Mouse (Mus musculus) MEL (cell line): ENCODE data around the gene Cd151.

Experiments used
- CTCF ChIP-seq, 3 experiments: IDR thresholded peaks in 2 of 3; conservative IDR thresholded peaks in 1 of 3; 2 replicates each; pipeline ENCODE4 v1.5.1; 2011 to 2012; ENCODE audit warnings: low read length in 3 of 3, low read depth in 2 of 3, mild to moderate bottlenecking in 2 of 3, improper control_type of control experiment in 1 of 3, inconsistent platforms in 1 of 3, mixed read lengths in 1 of 3, moderate library complexity in 1 of 3; ENCODE audit not compliant: control insufficient read depth in 1 of 3, insufficient read depth in 1 of 3, poor library complexity in 1 of 3, severe bottlenecking in 1 of 3
- E2F4 ChIP-seq: IDR thresholded peaks from 2 replicates; pipeline ENCODE4 v1.6.1; 2011; ENCODE audit warnings: low read depth, low read length, improper control_type of control experiment, borderline replicate concordance
- EP300 ChIP-seq, 2 experiments: IDR thresholded peaks; 2 replicates each; pipeline ENCODE4 v1.6.1; 2011; ENCODE audit warnings: improper control_type of control experiment in 2 of 2, low read length in 2 of 2, low read depth in 1 of 2, mild to moderate bottlenecking in 1 of 2
- GATA1 ChIP-seq: IDR thresholded peaks from 2 replicates; pipeline ENCODE4 v1.6.1; 2011; ENCODE audit warnings: low read depth, low read length, improper control_type of control experiment
- HCFC1 ChIP-seq: IDR thresholded peaks from 2 replicates; pipeline ENCODE4 v1.6.1; 2012; ENCODE audit warnings: low read depth, mild to moderate bottlenecking, inconsistent platforms, low read length, improper control_type of control experiment, moderate library complexity
- MYC ChIP-seq: IDR thresholded peaks from 2 replicates; pipeline ENCODE4 v1.6.1; 2011; ENCODE audit warnings: low read depth, mild to moderate bottlenecking, low read length, improper control_type of control experiment, moderate library complexity
- POLR2AphosphoS5 ChIP-seq: IDR thresholded peaks from 2 replicates; pipeline ENCODE4 v1.6.1; 2012; ENCODE audit warnings: low read depth, borderline replicate concordance, mild to moderate bottlenecking, inconsistent platforms, low read length, moderate library complexity, mixed read lengths
- RCOR1 ChIP-seq: IDR thresholded peaks from 2 replicates; pipeline ENCODE4 v1.6.1; 2012; ENCODE audit warnings: low read depth, mild to moderate bottlenecking, inconsistent platforms, low read length, improper control_type of control experiment
- USF1 ChIP-seq: IDR thresholded peaks from 2 replicates; pipeline ENCODE4 v1.6.1; 2014; ENCODE audit warnings: low read depth, mild to moderate bottlenecking, inconsistent platforms, low read length, improper control_type of control experiment, moderate library complexity
- USF2 ChIP-seq, 2 experiments: IDR thresholded peaks; 2 replicates each; pipeline ENCODE4 v1.6.1; 2011 to 2012; ENCODE audit warnings: improper control_type of control experiment in 2 of 2, low read length in 2 of 2, borderline replicate concordance in 1 of 2, inconsistent platforms in 1 of 2, low read depth in 1 of 2, mild to moderate bottlenecking in 1 of 2; ENCODE audit not compliant: insufficient read depth in 1 of 2
- ZC3H11A ChIP-seq: IDR thresholded peaks from 2 replicates; pipeline ENCODE4 v1.6.1; 2012; ENCODE audit warnings: low read depth, mild to moderate bottlenecking, inconsistent platforms, low read length, improper control_type of control experiment

GRCm38 (mm10) chr7:141443828-141444237 is 23.4 kb upstream of the Cd151 start, which contains the start of gene Pidd1:
- TF ChIP-seq EP300 (IDR thresholded peaks at IDR 0.05; ENCODE audit: low read depth in 1 of 2, low read length in 2 of 2) (no peak), USF2 (IDR thresholded peaks at IDR 0.05; ENCODE audit: borderline replicate concordance in 1 of 2, insufficient read depth in 1 of 2, low read depth in 1 of 2, low read length in 2 of 2) (no peak), USF1 (no peak), ZC3H11A (no peak), CTCF (IDR thresholded peaks at IDR 0.05 in 2 of 3, conservative IDR thresholded peaks at IDR 0.05 in 1 of 3; ENCODE audit: control insufficient read depth in 1 of 3, insufficient read depth in 1 of 3, low read depth in 2 of 3, low read length in 3 of 3, poor library complexity in 1 of 3, severe bottlenecking in 1 of 3) (no peak), GATA1 (no peak), E2F4 (peak; percentile 99), MYC (peak; percentile 83; the same call in 1 of the 2 replicates), HCFC1 (peak; percentile 76), POLR2AphosphoS5 (no peak), RCOR1 (no peak)
